Mouse (Mus musculus) v-Abl transformed pro-B cells (cell line): ENCODE results near the gene Pcbd2.

ENCODE experiments used
- in situ Hi-C, 2 experiments: fragments of 400-800 bp; cut with MboI; formaldehyde crosslinking; loops; one replicate each; pipeline ENCODE4 v1.15.1; 2025; ENCODE audit not compliant: unreplicated experiment in 2 of 2

Gene Pcbd2

DNA sequence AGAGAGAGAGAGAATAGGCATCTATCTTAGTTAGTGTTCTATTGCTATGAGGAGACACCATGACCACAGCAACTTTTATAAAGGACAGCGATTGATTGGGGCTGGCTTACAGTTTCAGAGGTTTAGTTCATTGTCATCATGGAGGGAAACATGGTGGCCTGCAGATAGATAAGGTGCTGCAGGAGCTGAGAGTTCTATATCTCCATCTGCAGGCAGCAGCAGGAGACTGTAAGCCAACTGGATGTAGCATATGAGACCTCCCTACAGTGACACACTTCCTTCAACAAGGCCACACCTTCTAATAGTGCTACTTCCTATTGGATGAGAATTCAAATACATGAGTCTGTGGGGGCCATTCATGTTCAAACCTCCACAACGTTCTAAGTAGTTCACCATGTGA lies 5.0 kb downstream of the Pcbd2 start:
- in situ Hi-C loops = loop anchor here in 1 of 2 experiments (25.0 kb wide), 1 partner anchor 230 kb away; no protein-coding TSS in a partner anchor

- in situ Hi-C loops = loop anchor here in 1 of 2 experiments (25.0 kb wide), 1 partner anchor 228 kb away; no protein-coding TSS in a partner anchor
Measured at GRCm38 (mm10) chr13:55733628-55734502, 6.7 kb downstream of the Pcbd2 start.

GRCm38 (mm10) chr13:55737885-55738284 lies 10.7 kb downstream of the Pcbd2 start:
- in situ Hi-C loops = loop anchor here in 1 of 2 experiments (25.0 kb wide), 1 partner anchor 224 kb away; no protein-coding TSS in a partner anchor

DNA sequence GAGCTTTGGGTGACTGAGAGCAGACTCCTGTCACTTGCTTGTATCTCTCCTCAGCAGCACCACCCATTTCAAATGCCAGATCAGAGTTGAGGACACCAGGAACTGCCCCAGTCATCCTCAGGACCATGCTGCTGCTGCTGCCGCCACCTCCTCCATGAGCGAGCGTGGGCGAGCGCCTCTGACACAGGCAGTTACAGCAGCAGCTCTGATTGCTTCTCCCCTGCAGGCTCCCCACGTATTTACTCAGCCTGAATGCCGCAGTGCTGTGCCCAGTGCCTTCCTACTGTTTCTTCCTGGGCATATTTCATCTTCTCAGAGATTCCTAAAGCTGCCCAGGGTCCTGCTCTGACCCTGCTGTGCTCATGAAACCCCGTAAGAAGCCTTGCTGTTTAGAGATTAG lies 15.1 kb downstream of the Pcbd2 start:
- in situ Hi-C loops = loop anchor here in 1 of 2 experiments (25.0 kb wide), 1 partner anchor 220 kb away; no protein-coding TSS in a partner anchor

DNA sequence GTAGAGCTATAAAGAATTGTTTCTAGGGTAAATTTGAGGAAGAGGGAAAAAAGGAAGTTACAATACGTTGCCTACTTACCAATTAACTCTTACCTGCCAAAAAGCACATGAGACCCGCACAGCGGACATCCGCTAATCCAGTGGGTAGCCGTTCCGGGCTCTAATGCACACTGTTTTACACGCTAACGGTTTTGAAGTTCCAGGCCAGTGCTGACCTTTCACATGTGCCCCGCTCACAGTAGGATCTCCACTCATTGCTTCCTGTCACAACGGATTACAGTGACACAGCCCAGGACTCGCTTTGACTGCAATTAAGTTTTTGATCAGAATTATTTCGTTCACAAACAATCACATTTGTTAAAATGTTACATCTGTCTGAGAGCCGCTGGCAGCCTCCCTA lies 27.2 kb downstream of the Pcbd2 start:
- in situ Hi-C loops = no loop called here

GRCm38 (mm10) chr13:55756789-55757188 lies 29.6 kb downstream of the Pcbd2 start:
- in situ Hi-C loops = no loop called here

GRCm38 (mm10) chr13:55757645-55758044 lies 30.5 kb downstream of the Pcbd2 start:
- in situ Hi-C loops = no loop called here

DNA sequence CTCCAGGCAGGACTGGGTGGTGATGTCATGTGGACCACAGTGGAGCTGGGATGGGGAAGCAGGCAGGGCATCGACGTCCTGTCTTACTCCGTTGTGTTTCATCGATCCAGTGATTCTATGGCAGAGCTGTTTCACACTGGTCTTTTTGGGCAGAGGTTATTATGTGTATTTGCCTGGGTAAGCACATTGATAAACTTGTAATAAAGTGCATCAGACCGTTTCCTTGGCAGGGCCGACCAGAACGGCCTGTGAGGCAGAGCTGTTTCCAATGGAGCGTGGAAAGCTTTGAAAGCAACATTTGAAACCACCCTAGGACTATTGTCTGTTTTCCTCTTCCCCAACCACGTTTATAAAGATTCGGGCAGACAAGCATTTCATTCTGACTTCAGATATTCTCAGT lies 33.4 kb downstream of the Pcbd2 start:
- in situ Hi-C loops = no loop called here

DNA sequence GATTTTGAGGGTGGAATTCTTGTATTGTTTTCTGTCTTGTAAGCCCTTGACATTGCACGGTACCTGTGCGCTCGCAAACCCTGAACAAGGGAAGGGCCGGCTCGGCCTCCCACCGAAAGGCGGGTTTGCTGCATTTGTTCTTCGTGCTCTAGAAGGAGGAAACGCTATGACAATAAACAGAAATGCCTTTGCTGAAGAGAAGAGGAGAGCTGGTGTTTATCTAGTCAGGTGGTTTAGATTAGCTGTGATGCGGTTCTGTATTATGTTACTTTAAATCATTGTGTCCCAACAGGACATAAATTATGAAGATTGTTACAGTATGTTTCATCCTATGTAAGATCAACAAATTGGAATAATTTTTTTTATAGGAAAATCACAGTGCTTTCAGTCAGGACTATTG lies 34.3 kb downstream of the Pcbd2 start:
- in situ Hi-C loops = no loop called here

- in situ Hi-C loops = no loop called here
Measured at GRCm38 (mm10) chr13:55774352-55774751, 47.2 kb downstream of the Pcbd2 start.

DNA sequence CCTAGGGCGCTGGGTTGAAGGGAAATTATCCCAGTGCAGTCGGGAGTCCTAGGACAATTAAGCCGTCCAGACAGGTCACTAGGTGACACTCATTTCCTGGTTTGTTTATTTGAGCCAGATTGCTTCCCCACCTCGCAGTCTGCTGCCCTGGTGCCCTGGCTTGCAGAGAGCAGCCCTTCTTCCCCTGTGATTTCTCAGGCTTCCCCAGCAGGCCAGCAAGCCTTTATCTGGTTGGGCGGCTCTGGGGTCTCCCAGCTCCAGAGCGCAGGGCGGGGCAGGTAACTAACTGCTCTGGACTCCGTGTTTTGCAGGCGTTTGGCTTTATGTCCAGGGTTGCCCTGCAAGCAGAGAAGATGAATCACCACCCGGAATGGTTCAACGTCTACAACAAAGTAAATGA lies 47.9 kb downstream of the Pcbd2 start:
- in situ Hi-C loops = no loop called here

DNA sequence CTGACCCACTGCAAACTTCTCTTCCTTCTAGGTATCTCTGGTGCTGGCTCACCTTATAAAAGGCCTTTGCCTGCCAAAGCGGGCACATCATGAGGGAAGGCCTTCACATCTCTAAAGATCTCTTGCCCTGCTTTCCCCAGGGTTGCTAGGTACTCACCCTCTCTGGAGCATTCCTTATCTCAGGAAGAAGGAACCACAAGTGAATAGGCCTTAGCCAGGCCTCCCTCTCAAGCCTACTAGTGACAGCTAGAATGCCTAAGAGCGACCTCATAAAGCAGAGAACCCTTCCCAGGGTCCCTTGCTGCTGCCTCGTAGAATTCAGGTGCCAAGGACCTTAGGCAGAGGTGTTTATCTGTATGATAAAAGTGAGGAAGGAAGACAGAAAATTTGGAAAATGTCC lies 57.1 kb downstream of the Pcbd2 start, which contains the start of gene Catsper3:
TSS of gene Catsper3 (plus strand) at position 301 of the 400 bp plus-strand sequence.
- in situ Hi-C loops = no loop called here

GRCm38 (mm10) chr13:55786120-55786519 lies 59.0 kb downstream of the Pcbd2 start:
- in situ Hi-C loops = no loop called here

DNA sequence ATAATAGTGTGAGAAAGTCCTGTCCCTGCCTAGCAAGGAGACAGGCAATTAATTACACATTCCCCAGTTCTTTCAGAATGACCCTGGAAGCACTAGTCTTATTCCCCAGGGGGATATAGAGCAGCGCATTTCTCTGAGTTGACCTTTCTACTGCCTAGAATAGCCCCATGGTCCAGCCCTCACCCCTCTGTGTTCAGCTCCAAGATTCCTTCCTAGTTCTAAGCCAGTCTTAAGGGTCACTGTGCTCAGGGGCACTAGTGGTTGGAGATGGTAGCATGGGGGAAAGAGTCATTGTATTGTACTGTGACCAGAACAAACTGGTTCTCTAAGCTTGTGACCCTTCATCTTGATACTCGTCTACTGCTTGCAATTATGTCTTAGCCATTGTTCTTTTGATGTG lies 74.1 kb downstream of the Pcbd2 start:
- in situ Hi-C loops = no loop called here

DNA sequence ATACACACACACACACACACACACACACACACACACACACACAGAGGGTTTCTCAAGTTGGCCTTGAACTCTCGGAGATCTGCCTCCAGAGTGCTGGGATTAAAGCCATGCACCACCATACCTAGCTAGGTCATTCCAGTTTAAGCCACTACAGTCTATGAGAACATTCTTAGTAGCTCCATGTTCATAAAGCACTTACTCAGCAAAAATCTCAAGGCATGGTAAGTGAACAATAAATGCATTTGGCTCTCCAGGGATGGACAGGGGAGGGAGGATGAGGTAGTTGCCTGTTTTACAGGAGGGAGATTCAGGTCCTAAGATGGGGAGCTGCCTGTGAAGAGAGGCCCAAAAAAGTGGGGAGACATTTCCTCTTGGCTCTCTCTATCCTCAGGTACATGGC lies 76.8 kb downstream of the Pcbd2 start:
- in situ Hi-C loops = no loop called here

DNA sequence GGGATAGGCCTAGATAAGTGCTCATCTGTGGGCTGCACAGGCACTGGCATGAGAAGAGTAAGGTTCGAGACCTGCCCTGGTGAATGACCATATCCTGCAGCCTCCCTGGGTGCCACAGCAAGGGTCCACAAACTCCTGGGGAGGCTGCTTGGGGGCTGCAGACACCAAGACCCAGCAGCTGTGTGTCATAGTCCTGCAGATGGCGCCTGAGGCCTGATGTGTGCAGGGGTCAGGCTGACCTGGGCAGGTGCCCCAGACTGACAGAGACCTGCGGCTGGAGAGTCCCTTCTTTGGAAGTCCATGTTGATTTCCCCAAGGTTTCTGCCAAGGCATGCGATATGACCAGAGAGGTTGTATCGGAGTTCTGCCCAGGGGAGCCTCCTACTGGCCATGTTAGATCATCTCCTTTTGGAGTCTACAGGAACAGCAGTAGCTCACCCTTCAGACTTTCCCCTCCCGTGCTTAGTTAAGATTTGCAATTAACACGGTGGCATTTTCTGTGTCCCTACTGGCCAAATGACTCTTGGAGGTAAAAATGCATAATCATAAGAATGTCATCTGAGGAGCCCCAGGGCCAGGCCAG lies 82.0 kb downstream of the Pcbd2 start:
- in situ Hi-C loops = no loop called here

- in situ Hi-C loops = no loop called here
Measured at GRCm38 (mm10) chr13:55809707-55810106, 82.5 kb downstream of the Pcbd2 start.

- in situ Hi-C loops = no loop called here
Measured at GRCm38 (mm10) chr13:55810947-55811346, 83.8 kb downstream of the Pcbd2 start.

GRCm38 (mm10) chr13:55813490-55814016 lies 86.4 kb downstream of the Pcbd2 start:
- in situ Hi-C loops = no loop called here

- in situ Hi-C loops = no loop called here
Measured at GRCm38 (mm10) chr13:55814834-55815233, 87.7 kb downstream of the Pcbd2 start.

GRCm38 (mm10) chr13:55822499-55822898 lies 95.3 kb downstream of the Pcbd2 start:
- in situ Hi-C loops = no loop called here
